Mouse (Mus musculus) thymus, adult 2 months (tissue): Measurements from ENCODE around the gene Apbb2. TPM values are rescaled to one million over a fixed set of nuclear protein-coding genes. Genes with fewer than 3 reads are reported as not detected.

Experiments used
- DNase-seq: peaks from one replicate; pipeline ENCODE4 v3.0.0; 2021
- H3K27ac ChIP-seq: fragments of 200-500 bp; 2 replicates; pipeline ENCODE4 v1.5.1; 2012; ENCODE audit warnings: low read length, control low read depth; ENCODE audit not compliant: control insufficient read depth, insufficient read depth
- H3K27me3 ChIP-seq: fragments of 200-500 bp; 2 replicates; pipeline ENCODE4 v1.6.1; 2012; ENCODE audit warnings: mild to moderate bottlenecking, low read length, moderate library complexity, mixed read lengths; ENCODE audit not compliant: control insufficient read depth, insufficient read depth
- H3K36me3 ChIP-seq: fragments of 200-500 bp; 2 replicates; pipeline ENCODE4 v1.6.1; 2012; ENCODE audit warnings: mild to moderate bottlenecking, low read length, moderate library complexity; ENCODE audit not compliant: control insufficient read depth, insufficient read depth
- H3K4me1 ChIP-seq: fragments of 200-500 bp; replicated peaks from 2 replicates; pipeline ENCODE4 v1.6.1; 2012; ENCODE audit warnings: low read length; ENCODE audit not compliant: control insufficient read depth, insufficient read depth
- H3K4me3 ChIP-seq: fragments of 200-500 bp; 2 replicates; pipeline ENCODE4 v1.5.1; 2012; ENCODE audit warnings: mild to moderate bottlenecking, low read length, control low read depth, moderate library complexity; ENCODE audit not compliant: control insufficient read depth, insufficient read depth
- CTCF ChIP-seq: fragments of 200-500 bp; IDR thresholded peaks from 2 replicates; pipeline ENCODE4 v1.5.1; 2012; ENCODE audit warnings: mild to moderate bottlenecking, control low read depth, low read length, moderate library complexity, borderline replicate concordance; ENCODE audit not compliant: control insufficient read depth, poor library complexity, insufficient read depth; ENCODE audit errors: extremely low read depth
- POLR2A ChIP-seq: fragments of 200-500 bp; IDR thresholded peaks from 2 replicates; pipeline ENCODE4 v1.6.1; 2012; ENCODE audit warnings: mild to moderate bottlenecking, low read length, control low read depth, moderate library complexity; ENCODE audit not compliant: control insufficient read depth, poor library complexity, insufficient read depth; ENCODE audit errors: extremely low read depth
- WGBS: fragments of 180-500 bp; shearing (Covaris S2); methylation state at CpG from one replicate; pipeline ENCODE4 v1.1.7; 2018; 5-methylcytosine and 5-hydroxymethylcytosine counted together
- polyA plus RNA-seq: library from polyadenylated mRNA; depleted of rRNA; stranded (reverse); fragments of >200 nt; gene quantifications from 2 replicates; pipeline ENCODE4 v1.2.3, GENCODE M21; 2012

Apbb2 gene
- polyA plus RNA-seq, 1 experiment: 2.6 TPM

- peak; percentile 79; the same call in 1 of the 2 replicates for TF ChIP-seq CTCF
- TF ChIP-seq POLR2A: no peak
- peak; percentile 44 for DNase-seq
- no peak overlapping the region for H3K27ac ChIP-seq
- no peak overlapping the region for H3K4me3 ChIP-seq
- H3K27me3 ChIP-seq: no peaks in the 10 kb centered on the region
- no peaks in the 10 kb centered on the region for H3K36me3 ChIP-seq
- H3K4me1 ChIP-seq: peaks cover 4% of the 10 kb centered on the region
- 36% methylated on average over 7 of the region's 7 CpGs for WGBS
Observed at GRCm38 (mm10) chr5:66368966-66369365, 249.6 kb downstream of the Apbb2 start.

DNA sequence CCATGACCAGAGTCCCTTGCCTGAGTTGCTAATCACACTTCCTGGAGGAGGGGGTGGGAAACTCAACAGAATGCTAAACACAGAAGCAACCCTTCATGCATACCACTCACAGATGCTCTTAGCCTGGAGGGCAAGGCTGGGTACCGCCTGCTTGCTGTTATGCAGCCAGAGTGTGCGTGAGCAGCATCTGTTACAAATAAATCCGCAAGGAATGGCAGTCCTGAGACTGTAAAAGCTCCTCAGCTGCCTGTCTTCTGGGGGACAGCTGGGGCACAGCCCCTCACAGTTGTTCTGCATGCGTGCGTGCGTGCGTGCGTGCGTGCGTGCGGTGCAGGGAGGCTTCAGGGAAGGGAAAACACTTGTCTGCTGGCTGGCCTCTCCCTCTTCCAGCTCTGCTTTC lies 250.9 kb downstream of the Apbb2 start:
- TF ChIP-seq POLR2A: no peak
- no peak for TF ChIP-seq CTCF
- H3K4me3 ChIP-seq: no peak overlapping the region
- H3K27ac ChIP-seq: no peak overlapping the region
- peaks cover under 1% of the 10 kb centered on the region for H3K4me1 ChIP-seq
- over 99% methylated on average over 11 of the region's 11 CpGs for WGBS
- H3K36me3 ChIP-seq: no peaks in the 10 kb centered on the region
- H3K27me3 ChIP-seq: no peaks in the 10 kb centered on the region
- DNase-seq: no peak

DNA sequence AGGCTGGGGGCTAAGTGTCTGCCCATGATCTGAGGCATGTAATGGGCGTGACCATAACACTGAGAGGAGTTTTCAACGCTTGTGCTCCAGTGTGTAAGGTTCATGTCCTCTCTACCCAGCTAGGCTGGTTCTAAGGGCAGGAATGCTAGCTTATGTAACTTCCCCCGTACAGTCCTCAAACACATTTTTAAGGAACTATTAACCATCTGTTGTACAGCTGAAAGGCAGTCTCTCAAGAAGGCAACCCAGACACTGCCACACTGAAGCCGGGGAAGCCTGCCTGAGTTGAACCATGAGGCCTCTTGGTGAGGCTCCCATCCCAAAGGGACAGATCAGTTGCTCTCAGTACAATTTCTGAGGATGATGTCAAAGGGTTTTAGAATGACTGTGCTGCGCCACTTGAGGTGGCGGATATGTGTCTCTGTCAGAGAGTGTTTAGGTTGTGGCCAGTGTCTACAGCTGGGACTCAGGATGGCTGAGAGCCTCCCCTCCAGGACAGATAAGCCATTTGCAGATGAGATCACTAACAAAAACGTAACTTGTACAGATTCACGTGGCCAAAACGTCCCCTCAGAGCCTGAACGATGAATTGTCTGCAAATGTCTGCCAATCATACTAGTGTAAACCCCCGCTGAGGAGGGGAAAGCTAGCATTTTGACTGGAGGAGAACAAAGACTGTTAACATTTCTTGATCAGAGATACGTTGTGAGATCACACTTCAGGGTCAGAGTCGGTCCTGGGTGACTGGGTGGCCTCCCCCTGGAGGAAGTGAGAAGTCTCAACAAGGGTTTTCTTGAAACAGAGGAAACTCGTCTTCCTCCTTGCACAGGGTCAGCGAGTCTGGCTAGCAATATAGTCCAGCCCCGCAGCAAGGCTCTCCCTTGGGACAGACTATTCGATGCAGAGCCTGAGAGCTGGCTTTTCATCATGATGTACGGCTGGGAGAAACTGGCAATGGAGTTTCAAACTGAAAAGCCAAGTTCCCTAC lies 255.0 kb downstream of the Apbb2 start:
- WGBS: 50% methylated on average over 18 of the region's 18 CpGs
- TF ChIP-seq POLR2A (no peak), CTCF (no peak)
- Histone ChIP-seq H3K27ac (no peak overlapping the region), H3K4me1 (peaks cover 10% of the 10 kb centered on the region), H3K36me3 (no peaks in the 10 kb centered on the region), H3K4me3 (no peak overlapping the region), H3K27me3 (no peaks in the 10 kb centered on the region)
- DNase-seq: no peak

DNA sequence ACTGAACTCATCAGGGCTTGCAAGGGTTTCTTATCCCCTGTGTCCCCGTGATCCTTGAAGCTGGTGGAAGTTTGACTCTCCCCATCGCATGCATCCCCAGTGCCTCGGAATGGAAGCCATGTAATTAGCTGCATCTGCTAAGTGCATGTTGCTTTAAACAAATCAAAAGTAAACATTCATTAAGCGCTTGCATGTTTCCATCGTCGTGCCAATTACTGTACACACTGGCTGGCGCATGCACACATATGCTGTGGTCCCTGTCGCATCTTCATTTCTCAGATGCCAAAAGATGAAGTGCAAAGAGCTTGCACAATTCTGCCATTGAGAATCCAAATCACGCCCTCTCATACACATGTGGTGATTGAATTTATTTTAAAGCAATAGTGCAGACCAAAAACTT lies 257.8 kb downstream of the Apbb2 start:
- WGBS: 94% methylated on average over 9 of the region's 9 CpGs
- H3K4me1 ChIP-seq: peaks cover 10% of the 10 kb centered on the region
- H3K27ac ChIP-seq: no peak overlapping the region
- no peaks in the 10 kb centered on the region for H3K36me3 ChIP-seq
- DNase-seq: no peak
- no peak for TF ChIP-seq CTCF
- TF ChIP-seq POLR2A: no peak
- H3K27me3 ChIP-seq: no peaks in the 10 kb centered on the region
- no peak overlapping the region for H3K4me3 ChIP-seq

DNA sequence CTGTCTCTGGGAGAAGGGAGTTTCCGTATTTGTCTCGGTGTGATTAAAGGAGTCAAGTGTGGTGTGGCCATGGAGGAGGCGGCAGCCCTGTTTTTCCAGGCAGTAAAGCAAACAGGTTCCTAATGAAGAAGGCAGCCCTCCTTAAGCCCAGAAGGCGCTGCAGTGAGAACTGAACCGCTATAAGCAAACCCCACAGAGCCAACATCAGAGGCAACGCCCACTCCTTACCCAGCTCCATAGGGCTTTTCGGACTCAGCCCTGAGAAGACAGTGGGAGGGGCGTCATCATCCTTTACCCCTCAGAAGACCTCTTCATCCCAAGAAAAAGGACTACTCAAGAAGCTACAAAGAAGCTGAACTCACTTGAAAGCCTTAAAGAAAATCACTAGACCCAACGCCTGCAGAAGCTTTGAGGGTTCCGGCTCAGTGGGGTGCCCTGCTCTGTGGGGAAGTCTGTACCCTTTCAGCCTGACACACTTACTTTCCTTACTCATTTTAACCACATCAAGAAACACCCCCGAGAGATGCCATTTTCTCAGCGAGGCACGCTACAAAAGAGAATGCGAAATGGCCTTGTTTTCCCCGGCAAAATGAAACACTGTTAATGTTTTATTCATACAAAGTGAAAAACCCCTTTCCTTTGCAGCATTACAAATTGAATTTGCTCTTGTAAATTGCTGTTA lies 258.7 kb downstream of the Apbb2 start:
- Histone ChIP-seq H3K36me3 (no peaks in the 10 kb centered on the region), H3K27ac (no peak overlapping the region), H3K27me3 (no peaks in the 10 kb centered on the region), H3K4me1 (peaks cover 10% of the 10 kb centered on the region), H3K4me3 (no peak overlapping the region)
- TF ChIP-seq POLR2A: no peak
- TF ChIP-seq CTCF: no peak
- peak; percentile 19 for DNase-seq
- WGBS: 73% methylated on average over 15 of the region's 15 CpGs

DNA sequence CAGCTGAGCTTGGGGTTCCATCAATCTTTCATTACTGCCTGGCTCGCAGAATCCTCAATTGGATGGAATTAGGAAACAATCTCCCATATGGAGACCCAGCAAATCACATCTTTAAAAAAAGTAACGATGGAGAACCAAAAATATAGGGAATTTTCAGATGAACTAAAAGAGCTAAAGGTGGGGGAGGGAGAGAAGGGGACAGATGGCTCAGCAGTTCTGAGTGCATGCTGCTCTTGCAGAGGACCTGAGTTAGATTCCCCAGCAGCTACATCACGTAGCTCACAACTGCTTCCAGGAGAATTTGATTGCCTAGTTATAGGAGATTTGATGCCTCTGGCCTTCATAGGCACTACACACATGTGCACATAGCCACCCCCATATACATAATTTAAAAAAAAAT lies 263.4 kb downstream of the Apbb2 start:
- no peak for TF ChIP-seq CTCF
- TF ChIP-seq POLR2A: no peak
- Histone ChIP-seq H3K4me1 (peaks cover 5% of the 10 kb centered on the region), H3K27ac (no peak overlapping the region), H3K36me3 (no peaks in the 10 kb centered on the region), H3K27me3 (no peaks in the 10 kb centered on the region), H3K4me3 (no peak overlapping the region)
- no peak for DNase-seq
- WGBS: 90% methylated on average over 3 of the region's 3 CpGs
